Mouse (Mus musculus) lung, adult 2 months (tissue): ENCODE measurements around the gene Duoxa1.

Experiments
- CTCF ChIP-seq: fragments of 200-500 bp; IDR thresholded peaks from 2 replicates; pipeline ENCODE4 v1.5.1; 2011; ENCODE audit warnings: mild to moderate bottlenecking, low read length, control low read depth; ENCODE audit not compliant: insufficient read depth
- POLR2A ChIP-seq: fragments of 200-500 bp; IDR thresholded peaks from 2 replicates; pipeline ENCODE4 v1.6.1; 2011; ENCODE audit warnings: low read depth, mild to moderate bottlenecking, control low read depth, low read length, borderline replicate concordance; ENCODE audit errors: extremely low read depth

- TF ChIP-seq POLR2A, result no peak
- TF ChIP-seq CTCF, result no peak
Measured at GRCm38 (mm10) chr2:122327986-122328385, 14.5 kb upstream of the Duoxa1 start.
